Mouse (Mus musculus) R1 (cell line): ENCODE results near the gene Lcn12.

Experiments used
- DNase-seq: peaks from one replicate; pipeline ENCODE4 v3.0.0-alpha.2; 2018; ENCODE audit warnings: low read depth, low spot score

Lcn12 gene

GRCm38 (mm10) chr2:25493476-25493961, at the start of gene Lcn12:
TSS of gene Lcn12 (minus strand) at chr2:25493911.
- no peak for DNase-seq

- DNase-seq, result no peak
Observed at GRCm38 (mm10) chr2:25541644-25542367, 48.1 kb upstream of the Lcn12 start.

- DNase-seq, result no peak
Observed at GRCm38 (mm10) chr2:25540541-25540948, 46.8 kb upstream of the Lcn12 start.

- no peak for DNase-seq
Observed at GRCm38 (mm10) chr2:25536531-25536930, 42.8 kb upstream of the Lcn12 start.

GRCm38 (mm10) chr2:25534866-25535182, 41.1 kb upstream of the Lcn12 start:
- DNase-seq, result no peak

- DNase-seq, result no peak
Observed at GRCm38 (mm10) chr2:25534178-25534865, 40.6 kb upstream of the Lcn12 start.

GRCm38 (mm10) chr2:25533707-25534106, 40.0 kb upstream of the Lcn12 start:
- no peak for DNase-seq

GRCm38 (mm10) chr2:25526510-25527302, 33.0 kb upstream of the Lcn12 start:
- no peak for DNase-seq

GRCm38 (mm10) chr2:25509912-25510311, 16.2 kb upstream of the Lcn12 start:
- DNase-seq, result no peak

GRCm38 (mm10) chr2:25506964-25507363, 13.3 kb upstream of the Lcn12 start:
- peak; percentile 59 for DNase-seq

GRCm38 (mm10) chr2:25505860-25506259, 12.1 kb upstream of the Lcn12 start:
- no peak for DNase-seq

GRCm38 (mm10) chr2:25505000-25505399, 11.3 kb upstream of the Lcn12 start:
- no peak for DNase-seq

- no peak for DNase-seq
Observed at GRCm38 (mm10) chr2:25504538-25504937, 10.8 kb upstream of the Lcn12 start.

GRCm38 (mm10) chr2:25502726-25503125, 9.0 kb upstream of the Lcn12 start:
- no peak for DNase-seq

- DNase-seq, result peak; percentile 37
Observed at GRCm38 (mm10) chr2:25501593-25502486, 8.1 kb upstream of the Lcn12 start, which contains the start of gene C8g. TSS of gene C8g (minus strand) at chr2:25501719.

- DNase-seq, result peak; percentile 95
Observed at GRCm38 (mm10) chr2:25500576-25501405, 7.1 kb upstream of the Lcn12 start, which contains the start of gene Fbxw5. TSS of gene Fbxw5 (plus strand) at chr2:25500750.

GRCm38 (mm10) chr2:25500071-25500575, 6.4 kb upstream of the Lcn12 start:
- no peak for DNase-seq

- no peak for DNase-seq
Observed at GRCm38 (mm10) chr2:25498622-25499478, 5.1 kb upstream of the Lcn12 start.
